Mouse (Mus musculus) embryo, embryonic 10 days (tissue): ENCODE measurements at regions not wholly inside any gene's neighbourhood (a gene's known extent, or its start where the extent isn't known, plus 50 kb on each side); places are given as distances from the start of the nearest gene placed in this dataset.
"Not testable (repeated sequence)": the region's sequence is repeated elsewhere in the genome, so short reads cannot be mapped to it uniquely, and the experiment has no call there.

Experiments used
- DNase-seq: peaks from one replicate; pipeline ENCODE4 v3.0.0-alpha.2; 2015; ENCODE audit warnings: low spot score

- DNase-seq, result no peak
These were observed 60.6 kb upstream of the Helt start for GRCm38 (mm10) chr8:46355066-46355465.

- DNase-seq, result not testable (repeated sequence)
These were observed 63.5 kb upstream of the Helt start for GRCm38 (mm10) chr8:46357961-46358360.

GRCm38 (mm10) chr8:46362871-46363306 is 68.4 kb upstream of the Helt start:
- DNase-seq, result peak; percentile 2

- no peak for DNase-seq
These were observed 71.2 kb upstream of the Helt start for GRCm38 (mm10) chr8:46365711-46366110.

- peak; percentile 0 for DNase-seq
These were observed 72.7 kb upstream of the Helt start for GRCm38 (mm10) chr8:46367125-46367524.

GRCm38 (mm10) chr8:46374092-46374491 is 79.6 kb upstream of the Helt start:
- DNase-seq, result no peak

- DNase-seq, result no peak
These were observed 81.5 kb upstream of the Helt start for GRCm38 (mm10) chr8:46375986-46376385.

GRCm38 (mm10) chr8:46384926-46385325 is 85.9 kb upstream of the Acsl1 start:
- no peak for DNase-seq

GRCm38 (mm10) chr8:46385806-46386205 is 85.0 kb upstream of the Acsl1 start:
- no peak for DNase-seq

- peak; percentile 12 for DNase-seq
These were observed 84.3 kb upstream of the Acsl1 start for GRCm38 (mm10) chr8:46386553-46386952.

GRCm38 (mm10) chr8:46387037-46387436 is 83.8 kb upstream of the Acsl1 start:
- DNase-seq, result no peak

GRCm38 (mm10) chr8:46388421-46388820 is 82.4 kb upstream of the Acsl1 start:
- DNase-seq, result no peak

- no peak for DNase-seq
These were observed 80.4 kb upstream of the Acsl1 start for GRCm38 (mm10) chr8:46390431-46390830.

- no peak for DNase-seq
These were observed 79.2 kb upstream of the Acsl1 start for GRCm38 (mm10) chr8:46391678-46392077.

GRCm38 (mm10) chr8:46393296-46393695 is 77.5 kb upstream of the Acsl1 start:
- no peak for DNase-seq

- no peak for DNase-seq
These were observed 76.1 kb upstream of the Acsl1 start for GRCm38 (mm10) chr8:46394750-46395149.

- no peak for DNase-seq
These were observed 75.5 kb upstream of the Acsl1 start for GRCm38 (mm10) chr8:46395348-46395747.

- no peak for DNase-seq
These were observed 73.8 kb upstream of the Acsl1 start for GRCm38 (mm10) chr8:46397081-46397480.

GRCm38 (mm10) chr8:46397777-46398176 is 73.1 kb upstream of the Acsl1 start:
- no peak for DNase-seq

GRCm38 (mm10) chr8:46400595-46400994 is 70.2 kb upstream of the Acsl1 start:
- no peak for DNase-seq

- no peak for DNase-seq
These were observed 66.8 kb upstream of the Acsl1 start for GRCm38 (mm10) chr8:46403877-46404560.

- no peak for DNase-seq
These were observed 62.0 kb upstream of the Acsl1 start for GRCm38 (mm10) chr8:46408886-46409285.

- no peak for DNase-seq
These were observed 61.5 kb upstream of the Acsl1 start for GRCm38 (mm10) chr8:46409296-46409695.
